Mouse (Mus musculus) embryonic facial prominence, embryonic 12.5 days (tissue): ENCODE results near the gene Spata31d1b. TPM values are rescaled to one million over a fixed set of nuclear protein-coding genes. Genes with fewer than 3 reads are reported as not detected.

ENCODE experiments used
- ATAC-seq: fragments of 200-750 bp; cut with Nextera tagmentation; 2 replicates; pipeline ENCODE4 v1.8.0; 2017; ENCODE audit not compliant: insufficient number of reproducible peaks, insufficient read depth, low FRiP score, low TSS enrichment
- H3K27ac ChIP-seq: fragments of 300-500 bp; sonication (generic); 2 replicates; pipeline ENCODE4 v1.5.1; 2016; ENCODE audit warnings: mild to moderate bottlenecking
- H3K27me3 ChIP-seq: fragments of 300-500 bp; sonication (generic); 2 replicates; pipeline ENCODE4 v1.6.1; 2016; ENCODE audit warnings: mild to moderate bottlenecking, moderate library complexity
- H3K36me3 ChIP-seq: fragments of 300-500 bp; sonication (generic); 2 replicates; pipeline ENCODE4 v1.6.1; 2016; ENCODE audit warnings: mild to moderate bottlenecking
- H3K4me1 ChIP-seq: fragments of 300-500 bp; sonication (generic); 2 replicates; pipeline ENCODE4 v1.6.1; 2016
- H3K4me2 ChIP-seq: fragments of 300-500 bp; sonication (generic); replicated peaks from 2 replicates; pipeline ENCODE4 v1.6.1; 2016; ENCODE audit warnings: mild to moderate bottlenecking, moderate library complexity
- H3K4me3 ChIP-seq: fragments of 300-500 bp; sonication (generic); 2 replicates; pipeline ENCODE4 v1.5.1; 2016; ENCODE audit warnings: mild to moderate bottlenecking
- H3K9ac ChIP-seq: fragments of 300-500 bp; sonication (generic); 2 replicates; pipeline ENCODE4 v1.6.1; 2016; ENCODE audit warnings: mild to moderate bottlenecking, moderate library complexity
- H3K9me3 ChIP-seq: fragments of 300-500 bp; sonication (generic); 2 replicates; pipeline ENCODE4 v1.6.1; 2016; ENCODE audit warnings: mild to moderate bottlenecking, moderate library complexity
- WGBS: fragments of 180-500 bp; shearing (Covaris S2); methylation state at CpG from one replicate; pipeline ENCODE4 v1.1.7; 2016; 5-methylcytosine and 5-hydroxymethylcytosine counted together
- polyA plus RNA-seq: library from polyadenylated mRNA; unstranded; fragments of >200 nt; fragmentation: Nextera tagmentation; extraction: Ambion mirVana; gene quantifications from 2 replicates; pipeline ENCODE4 v1.2.1, GENCODE M21; 2016

Gene Spata31d1b
- polyA plus RNA-seq, 1 experiment from 2014 or later, result not detected

DNA sequence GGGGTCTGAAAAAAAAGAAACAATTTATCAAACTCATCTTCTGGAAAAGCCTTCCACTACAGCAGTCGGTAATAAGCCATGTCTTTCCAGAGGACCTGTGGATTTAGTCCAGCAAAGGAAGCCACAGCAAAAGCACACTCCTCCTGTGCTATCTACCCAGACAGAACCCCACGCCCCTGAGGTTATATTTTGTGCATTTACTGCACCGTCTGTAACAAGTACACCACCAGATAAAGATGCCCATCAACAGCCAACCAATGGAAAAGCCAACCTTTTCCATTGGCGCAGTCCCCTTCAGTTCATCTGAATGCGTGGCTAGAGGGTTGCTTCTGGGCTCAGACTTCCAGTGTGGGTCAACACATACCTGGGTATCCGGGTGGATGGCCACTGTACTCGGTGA lies 50.7 kb downstream of the Spata31d1b start:
- H3K9ac ChIP-seq, result no peak overlapping the region
- 93% methylated on average over 7 of the region's 7 CpGs for WGBS
- H3K27ac ChIP-seq, result no peak overlapping the region
- no peaks in the 10 kb centered on the region for H3K27me3 ChIP-seq
- peaks cover 20% of the 10 kb centered on the region for H3K4me1 ChIP-seq
- peaks cover 49% of the 10 kb centered on the region for H3K36me3 ChIP-seq
- no peak overlapping the region for H3K4me3 ChIP-seq
- H3K9me3 ChIP-seq, result no peaks in the 10 kb centered on the region
- no peak overlapping the region for H3K4me2 ChIP-seq
- ATAC-seq, result no peak

DNA sequence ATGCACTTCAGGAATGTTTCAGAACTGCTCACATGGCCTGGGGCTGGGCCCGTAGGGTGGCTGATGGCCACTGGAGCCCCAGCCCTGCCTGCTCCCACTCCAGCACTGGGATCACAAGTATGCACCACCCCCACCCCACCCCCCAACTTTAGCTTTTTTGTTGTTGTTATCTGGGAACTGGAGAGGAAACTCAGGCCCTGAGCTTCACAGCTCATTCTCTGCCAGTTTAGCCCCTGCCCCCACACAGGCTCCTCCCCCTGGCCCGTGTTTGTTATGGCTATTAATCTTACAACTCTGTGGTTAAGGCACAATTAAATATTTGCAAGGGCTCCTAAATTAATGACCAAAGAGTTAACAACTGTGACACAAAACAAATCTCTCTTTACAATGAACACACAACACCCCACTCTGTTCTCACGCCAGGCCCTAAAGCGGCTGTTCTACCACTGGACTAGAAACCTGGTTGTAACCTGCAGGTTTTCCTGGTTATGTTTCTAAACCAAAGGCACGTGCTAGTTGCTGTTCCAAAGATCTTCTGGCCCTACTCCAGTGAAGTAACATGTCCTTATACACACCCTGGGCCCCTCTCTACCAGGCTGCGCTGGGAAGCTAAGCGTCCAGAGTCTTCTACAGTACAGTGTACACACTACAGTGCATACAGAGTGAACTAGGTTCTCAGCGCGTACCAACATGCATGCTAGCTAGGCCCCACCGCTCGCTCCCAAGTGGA lies 54.9 kb downstream of the Spata31d1b start:
- Histone ChIP-seq H3K9me3 (no peaks in the 10 kb centered on the region), H3K4me1 (peaks cover 31% of the 10 kb centered on the region), H3K9ac (no peak overlapping the region), H3K27me3 (no peaks in the 10 kb centered on the region), H3K4me3 (no peak overlapping the region), H3K4me2 (0 out of 2 replicates have a peak overlapping the region, but pooled peaks have one; percentile 14), H3K27ac (no peak overlapping the region), H3K36me3 (peaks cover 9% of the 10 kb centered on the region)
- 79% methylated on average over 11 of the region's 11 CpGs for WGBS
- no peak for ATAC-seq

DNA sequence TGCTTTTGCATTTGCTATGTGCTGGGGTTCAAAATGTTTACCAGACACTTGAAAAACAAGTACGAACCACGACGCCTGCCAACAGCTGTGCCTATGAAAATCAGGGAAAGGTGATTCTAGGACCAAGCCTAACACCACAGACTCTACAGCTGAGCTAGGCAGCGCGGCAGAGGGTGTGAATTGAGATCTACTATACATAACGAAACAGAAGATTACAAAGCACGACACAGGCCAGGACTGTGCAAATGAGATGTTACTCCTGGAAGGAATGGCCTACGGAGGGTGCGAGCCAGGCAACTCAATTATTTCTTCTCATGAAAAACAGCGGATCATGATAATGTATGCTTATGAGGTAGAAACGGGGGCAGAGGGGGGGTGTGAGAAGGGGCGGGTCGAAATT lies 56.4 kb downstream of the Spata31d1b start:
- peak overlapping the region; percentile 80 for H3K9ac ChIP-seq
- ATAC-seq, result no peak
- no peaks in the 10 kb centered on the region for H3K27me3 ChIP-seq
- H3K4me3 ChIP-seq, result peak overlapping the region; percentile 85
- H3K4me1 ChIP-seq, result peaks cover 31% of the 10 kb centered on the region
- H3K36me3 ChIP-seq, result peaks cover 13% of the 10 kb centered on the region; the same call in 1 of the 2 replicates
- peak overlapping the region; percentile 75 for H3K4me2 ChIP-seq
- H3K9me3 ChIP-seq, result no peaks in the 10 kb centered on the region
- H3K27ac ChIP-seq, result no peak overlapping the region
- WGBS, result 53% methylated on average over 13 of the region's 13 CpGs

Other genes starting within 250 kb of the Spata31d1b start
- gene Agtpbp1, start 127.1 kb upstream of the Spata31d1b start, polyA plus RNA-seq, result 20.7 and 21.3 TPM in 2 replicates
- 107 and 127 TPM in 2 replicates for gene Naa35, start 127.0 kb upstream of the Spata31d1b start, polyA plus RNA-seq
- 57.3 and 62.6 TPM in 2 replicates for gene Golm1, start 36.5 kb upstream of the Spata31d1b start, polyA plus RNA-seq
- gene 4921517D22Rik, start 18.2 kb upstream of the Spata31d1b start, polyA plus RNA-seq, result not detected in 2 replicates
- gene Spata31d1a, start 2.0 kb upstream of the Spata31d1b start, polyA plus RNA-seq, result 0.51 TPM in 1 of 2 replicates, not detected in the other
- not detected in 2 replicates for gene Spata31d1d, start 19.5 kb downstream of the Spata31d1b start, polyA plus RNA-seq
- gene 1700014D04Rik, start 34.5 kb downstream of the Spata31d1b start, polyA plus RNA-seq, result 0.32 TPM in 1 of 2 replicates, not detected in the other
- 113 and 115 TPM in 2 replicates for gene Isca1, start 57.5 kb downstream of the Spata31d1b start, polyA plus RNA-seq
- not detected in 2 replicates for gene Gm49354, start 70.0 kb downstream of the Spata31d1b start, polyA plus RNA-seq
- gene Tut7, start 110.9 kb downstream of the Spata31d1b start, polyA plus RNA-seq, result 47.8 and 57.0 TPM in 2 replicates